Mouse (Mus musculus) liver, embryonic 14.5 days (tissue): ENCODE results near the gene Nedd9.

Source experiments
- CTCF ChIP-seq: IDR thresholded peaks from 2 replicates; pipeline ENCODE4 v1.5.1; 2016; ENCODE audit warnings: antibody characterized with exemption, low read depth, control low read depth
- EP300 ChIP-seq: IDR thresholded peaks from 2 replicates; pipeline ENCODE4 v1.6.1; 2016; ENCODE audit warnings: antibody characterized with exemption, low read depth

GRCm38 (mm10) chr13:41449211-41449610, 38.0 kb downstream of the Nedd9 start:
- no peak for TF ChIP-seq CTCF
- TF ChIP-seq EP300 = no peak
